Mouse (Mus musculus) brain, adult 2 months (tissue): Measurements from ENCODE around the gene Gm5800.
"Not testable (repeated sequence)": the region's sequence is repeated elsewhere in the genome, so short reads cannot be mapped to it uniquely, and the experiment has no call there.

Source experiments
- DNase-seq: peaks from one replicate; pipeline ENCODE4 v3.0.0; 2011; ENCODE audit warnings: low read depth, low spot score

Gm5800 gene

GRCm38 (mm10) chr14:51717083-51717482 lies at the start of gene Gm5800:
Gene Gm5800, minus strand, starts transcription at chr14:51717183.
- DNase-seq = no peak

- DNase-seq = no peak
Observed at GRCm38 (mm10) chr14:51755944-51756343, 39.0 kb upstream of the Gm5800 start.

GRCm38 (mm10) chr14:51740347-51741170 lies 23.6 kb upstream of the Gm5800 start:
- no peak for DNase-seq

- no peak for DNase-seq
Observed at GRCm38 (mm10) chr14:51739150-51739993, 22.4 kb upstream of the Gm5800 start.

GRCm38 (mm10) chr14:51738411-51739149 lies 21.6 kb upstream of the Gm5800 start:
- DNase-seq = no peak

- no peak for DNase-seq
Observed at GRCm38 (mm10) chr14:51737967-51738366, 21.0 kb upstream of the Gm5800 start.

- not testable (repeated sequence) for DNase-seq
Observed at GRCm38 (mm10) chr14:51695368-51695767, 21.6 kb downstream of the Gm5800 start, which contains the start of gene Gm17079. Gene Gm17079, minus strand, starts transcription at chr14:51695468.

- DNase-seq = no peak
Observed at GRCm38 (mm10) chr14:51677269-51677668, 39.7 kb downstream of the Gm5800 start.
